Mouse (Mus musculus) ES-Bruce4 (cell line): Measurements from ENCODE around the gene Gm960.

Experiments used
- CTCF ChIP-seq: IDR thresholded peaks from one replicate; pipeline ENCODE4 v1.8.1; 2011; ENCODE audit warnings: low read depth, low read length
- POLR2A ChIP-seq: IDR thresholded peaks from one replicate; pipeline ENCODE4 v1.8.1; 2011; ENCODE audit warnings: low read length; ENCODE audit not compliant: insufficient read depth

- TF ChIP-seq CTCF, result no peak
- no peak for TF ChIP-seq POLR2A
Observed at GRCm38 (mm10) chr19:4697721-4698120, 747 bp downstream of the Gm960 start.
